Mouse (Mus musculus): Measurements from ENCODE around the gene Rtel1.

GRCm38 (mm10) chr2:181375787-181376186, 56.2 kb downstream of the Rtel1 start:
- TF ChIP-seq CTCF (IDR thresholded peaks at IDR 0.05; ENCODE audit: control insufficient read depth, insufficient read depth, insufficient read length) (no peak), MAX (IDR thresholded peaks at IDR 0.05) (no peak)
